Mouse (Mus musculus) lung, postnatal 14 days (tissue): Measurements from ENCODE around the gene Plscr5.
"Not testable (repeated sequence)": the region's sequence is repeated elsewhere in the genome, so short reads cannot be mapped to it uniquely, and the experiment has no call there.

Experiments used
- DNase-seq: peaks from one replicate; pipeline ENCODE4 v3.0.0; 2021

The Plscr5 gene

GRCm38 (mm10) chr9:92192636-92193035 is at the start of gene Plscr5:
Plscr5 (plus strand) TSS chr9:92192936.
- not testable (repeated sequence) for DNase-seq

DNA sequence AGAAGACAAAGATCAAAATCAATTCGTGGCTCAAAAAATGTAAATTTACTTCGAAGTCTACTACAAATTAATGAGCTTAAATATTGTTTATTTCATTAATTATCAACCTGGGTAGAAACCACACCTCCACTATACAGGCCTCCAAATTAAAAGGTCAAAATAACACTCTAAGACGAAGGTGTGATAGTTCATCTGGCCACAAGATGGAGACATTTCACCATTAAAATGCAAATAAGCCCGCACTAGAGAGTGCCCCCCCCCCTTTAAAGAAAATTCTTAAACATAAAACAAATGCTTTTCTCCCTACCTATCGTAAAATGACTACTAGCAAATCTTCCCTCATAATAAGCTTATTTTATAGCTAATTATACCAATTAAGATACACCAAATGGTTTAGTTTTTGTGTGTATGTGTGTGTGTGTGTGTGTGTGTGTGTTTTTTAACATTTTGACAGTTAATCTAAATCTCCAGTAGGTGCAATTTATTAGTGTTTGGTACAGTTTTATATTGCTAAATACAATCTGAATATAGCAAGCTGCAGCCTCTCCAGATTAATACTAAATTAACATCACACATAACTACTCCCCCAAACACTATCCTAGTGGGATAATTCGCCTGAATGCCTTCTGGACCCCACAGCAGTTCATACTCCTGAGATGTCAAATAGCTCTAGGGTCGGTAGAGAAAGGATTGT is 45.0 kb upstream of the Plscr5 start:
- peak; percentile 29 for DNase-seq

DNA sequence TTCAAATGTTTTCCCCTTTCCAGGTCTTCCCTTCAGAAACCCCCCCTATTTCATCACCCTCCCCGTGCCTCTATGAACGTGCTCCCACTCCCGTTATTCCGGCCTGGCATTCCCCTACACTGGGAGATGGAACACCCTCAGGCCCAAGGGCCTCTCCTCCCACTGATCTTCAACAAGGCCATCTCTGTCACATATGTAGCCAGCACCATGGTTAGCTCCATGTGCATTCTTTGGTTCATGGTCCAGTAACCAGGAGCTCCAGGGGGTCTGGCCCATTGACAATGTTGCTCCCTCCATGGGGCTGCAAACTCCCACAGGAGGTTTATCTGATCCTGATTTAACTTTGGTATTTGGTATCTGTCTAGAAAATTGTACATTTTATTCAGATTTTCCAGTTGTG is 30.5 kb upstream of the Plscr5 start:
- DNase-seq: no peak

- DNase-seq: no peak
These were observed 19.3 kb upstream of the Plscr5 start for GRCm38 (mm10) chr9:92173318-92173985.

GRCm38 (mm10) chr9:92174176-92175075 is 18.3 kb upstream of the Plscr5 start:
- DNase-seq: no peak

GRCm38 (mm10) chr9:92178861-92179469 is 13.8 kb upstream of the Plscr5 start:
- DNase-seq: no peak

- no peak for DNase-seq
These were observed 1.4 kb upstream of the Plscr5 start for GRCm38 (mm10) chr9:92191295-92191694.

GRCm38 (mm10) chr9:92198408-92198807 is 5.7 kb downstream of the Plscr5 start:
- DNase-seq: no peak

- no peak for DNase-seq
These were observed 6.8 kb downstream of the Plscr5 start for GRCm38 (mm10) chr9:92199564-92199963.

DNA sequence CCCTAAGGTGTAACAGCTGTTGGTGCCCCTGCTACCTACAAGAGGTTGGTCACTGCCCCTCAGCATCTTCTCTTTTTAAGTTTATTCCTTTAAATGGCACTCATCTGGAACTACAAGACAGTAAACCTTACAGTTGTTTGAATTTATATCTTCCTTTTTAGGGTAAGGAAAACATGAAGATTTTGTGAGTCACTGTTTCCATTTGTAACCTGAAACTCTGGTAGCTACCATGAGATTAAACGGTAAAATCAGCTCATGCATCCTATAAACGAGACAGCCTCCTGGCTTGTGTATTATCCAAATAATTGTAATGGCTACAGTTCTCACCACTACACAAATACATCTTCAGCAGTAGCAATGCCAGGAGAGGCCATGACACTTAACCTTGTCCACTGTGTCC is 11.7 kb downstream of the Plscr5 start:
- no peak for DNase-seq

GRCm38 (mm10) chr9:92207307-92207706 is 14.6 kb downstream of the Plscr5 start:
- peak; percentile 80 for DNase-seq

DNA sequence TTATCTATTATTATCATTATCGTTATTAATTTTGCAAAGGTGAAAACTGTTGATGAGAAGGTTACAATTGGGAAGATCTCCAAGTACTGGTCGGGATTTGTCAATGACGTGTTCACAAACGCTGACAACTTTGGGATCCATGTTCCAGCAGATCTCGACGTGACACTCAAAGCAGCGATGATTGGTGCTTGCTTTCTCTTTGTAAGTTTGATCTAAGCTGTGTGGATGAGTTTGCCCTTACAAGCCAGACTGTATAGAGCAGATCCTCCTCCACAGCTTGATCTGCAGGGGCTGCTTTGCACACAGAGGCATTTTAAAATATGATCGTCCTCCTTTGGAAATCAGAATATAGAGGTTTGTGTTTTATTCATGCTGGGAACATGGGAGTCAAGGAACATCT is 15.0 kb downstream of the Plscr5 start:
- DNase-seq: no peak

GRCm38 (mm10) chr9:92209850-92210249 is 17.1 kb downstream of the Plscr5 start:
- DNase-seq: no peak

DNA sequence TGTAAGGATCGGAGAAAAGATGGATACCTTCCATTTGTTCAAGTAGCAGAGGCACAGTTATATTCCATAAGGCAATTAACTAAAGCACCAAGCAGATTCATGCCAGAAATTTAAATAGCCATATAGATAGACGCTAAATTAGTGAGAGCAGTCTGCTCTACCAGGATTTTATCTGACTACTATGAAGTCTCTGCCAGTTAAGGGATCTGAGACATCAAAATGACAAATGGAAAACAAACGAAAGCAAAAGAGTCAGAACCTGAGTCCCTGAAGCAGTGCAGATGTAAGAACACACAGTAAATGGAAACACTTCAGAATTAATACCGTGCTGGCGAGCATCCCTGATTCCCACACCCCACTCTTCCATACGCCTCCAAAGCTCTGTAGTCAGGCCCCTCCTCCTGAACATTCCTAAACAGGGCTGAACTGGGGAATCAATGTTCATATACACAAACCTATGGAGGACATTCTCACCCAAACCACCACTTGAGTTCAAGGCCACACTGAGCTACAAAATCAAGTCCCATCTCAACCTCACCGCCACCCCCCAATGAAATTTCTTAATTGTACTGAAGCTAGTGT is 17.7 kb downstream of the Plscr5 start:
- DNase-seq: peak; percentile 34

DNA sequence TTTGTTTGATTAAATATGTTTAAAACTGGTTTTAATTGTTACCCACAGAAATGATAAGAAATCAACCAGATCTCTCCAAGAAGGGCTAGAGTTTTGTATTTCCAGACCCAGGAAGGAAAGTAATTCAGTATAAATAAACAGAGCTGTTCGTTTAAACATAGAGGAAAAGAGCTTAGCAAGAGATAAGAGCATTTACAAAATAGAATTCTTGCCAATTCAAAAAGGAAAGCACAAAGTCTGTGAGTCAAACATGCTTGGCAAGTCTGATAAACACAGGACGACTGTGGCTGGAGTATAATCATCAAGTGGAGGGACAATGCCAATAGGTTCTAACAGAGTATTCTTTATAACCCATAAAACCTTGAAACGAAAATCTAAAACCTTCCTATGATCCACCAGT is 18.3 kb downstream of the Plscr5 start:
- no peak for DNase-seq

DNA sequence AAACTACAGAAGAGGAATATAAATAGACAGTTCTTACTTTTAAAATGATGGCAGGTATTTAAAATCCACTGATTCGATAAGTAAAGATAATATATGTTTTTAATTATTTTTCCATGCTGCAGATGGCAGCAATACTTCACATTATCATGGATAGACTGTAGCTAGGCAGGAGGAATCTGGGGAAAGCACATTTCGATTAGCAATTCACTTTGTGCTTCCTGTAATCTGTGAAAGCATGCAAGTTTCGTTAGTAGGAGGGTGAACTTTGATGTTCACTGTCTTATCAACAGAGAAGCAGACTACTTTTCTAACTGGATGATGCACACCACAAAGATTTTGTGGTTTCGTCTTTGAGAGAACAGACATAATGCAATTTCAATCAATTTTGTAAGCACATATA is 24.7 kb downstream of the Plscr5 start:
- DNase-seq: no peak

- no peak for DNase-seq
These were observed 25.2 kb downstream of the Plscr5 start for GRCm38 (mm10) chr9:92217896-92218295.

- no peak for DNase-seq
These were observed 27.4 kb downstream of the Plscr5 start for GRCm38 (mm10) chr9:92220151-92220550.

- DNase-seq: no peak
These were observed 28.7 kb downstream of the Plscr5 start for GRCm38 (mm10) chr9:92221480-92221879.

DNA sequence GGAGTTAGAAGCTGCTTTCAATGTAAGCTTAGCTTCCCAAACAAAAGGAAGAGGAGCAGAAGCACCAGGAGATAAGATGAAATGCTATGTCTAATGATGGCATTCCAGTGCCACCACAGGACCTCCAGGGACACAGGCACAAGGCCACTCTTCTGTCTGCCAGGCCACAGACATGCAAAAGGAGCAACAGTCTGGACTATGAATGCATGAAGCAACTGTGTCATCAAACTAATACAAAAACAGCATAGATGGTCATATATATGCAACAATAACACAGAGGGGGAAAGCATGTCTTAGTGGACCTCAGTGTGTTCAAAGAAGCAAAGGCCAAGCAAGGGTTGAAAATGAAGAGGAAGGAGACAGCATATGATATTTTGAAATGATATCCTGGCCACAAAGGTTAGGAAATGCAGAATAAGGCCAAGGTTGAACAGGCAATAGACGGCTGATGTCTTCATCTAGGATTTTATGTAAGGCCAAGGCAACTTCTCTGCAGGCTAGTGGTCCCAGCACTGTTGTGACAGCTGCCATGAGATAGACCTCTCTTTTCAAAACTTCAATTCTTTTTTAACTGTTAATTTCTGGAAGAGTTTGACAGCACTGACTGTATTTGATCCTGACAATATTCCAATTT is 32.0 kb downstream of the Plscr5 start:
- DNase-seq: no peak

GRCm38 (mm10) chr9:92226127-92226655 is 33.5 kb downstream of the Plscr5 start:
- no peak for DNase-seq

DNA sequence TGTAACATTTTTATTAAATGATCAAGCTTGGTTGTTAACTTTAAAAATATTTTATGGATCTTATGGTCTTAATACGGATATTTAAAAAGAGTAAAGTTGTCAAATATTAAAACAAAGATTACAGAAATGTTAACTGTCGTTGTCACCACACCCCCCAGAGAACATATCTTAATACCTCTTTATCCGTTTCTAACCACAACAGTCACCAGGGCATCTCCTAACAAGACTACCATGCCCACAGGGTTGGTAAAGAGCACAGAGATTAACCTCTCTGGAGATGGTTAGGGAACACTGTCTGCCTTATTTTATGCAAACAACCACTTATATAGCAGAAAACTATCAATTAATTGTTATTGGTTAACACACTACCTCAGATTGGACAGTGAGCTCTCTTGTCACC is 34.1 kb downstream of the Plscr5 start:
- DNase-seq: no peak
